Mouse (Mus musculus): ENCODE data around the gene Rbms3. TPM values are rescaled to one million over a fixed set of nuclear protein-coding genes. Genes with fewer than 3 reads are reported as not detected.

Gene Rbms3
- polyA plus RNA-seq, 1 experiment from 2014 or later: 41.2 TPM

DNA sequence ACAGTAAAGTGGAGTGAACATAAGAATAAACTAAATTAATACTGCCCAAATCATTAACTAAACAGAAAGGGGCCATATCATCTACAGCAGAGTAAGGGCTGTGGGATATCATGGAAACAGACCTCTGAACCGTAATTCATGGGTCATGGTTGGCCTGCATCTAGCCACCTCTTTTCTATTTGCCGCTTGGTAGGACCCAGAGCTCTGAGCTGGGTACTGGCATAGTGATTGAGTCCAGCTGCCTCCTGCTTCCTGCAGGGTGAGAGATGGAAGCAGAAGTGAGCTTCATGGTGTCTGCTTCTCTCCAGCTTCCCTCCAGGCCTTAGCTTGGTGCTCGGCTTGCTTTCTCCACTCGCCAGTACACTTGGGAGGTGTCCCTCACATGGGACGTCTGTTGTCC lies 71.2 kb downstream of the Rbms3 start:
- H3K27ac ChIP-seq (ENCODE audit: low read depth, low read length): no peak overlapping the region
- H3K4me3 ChIP-seq (ENCODE audit: low read depth, low read length): no peak overlapping the region
- WGBS (ENCODE audit: insufficient replicate concordance): 80% methylated on average over 5 of the region's 5 CpGs
- H3K9ac ChIP-seq (ENCODE audit: low read depth, low read length): no peak overlapping the region
- ATAC-seq (replicated peaks; ENCODE audit: insufficient number of reproducible peaks, low FRiP score, low TSS enrichment): no peak
- no peaks in the 10 kb centered on the region for H3K9me3 ChIP-seq (replicated peaks; ENCODE audit: control insufficient read depth, low read length)
- no peaks in the 10 kb centered on the region for H3K27me3 ChIP-seq (ENCODE audit: control insufficient read depth, insufficient read depth, low read length)
- no peaks in the 10 kb centered on the region for H3K36me3 ChIP-seq (ENCODE audit: control insufficient read depth, insufficient read depth, low read length)
- H3K4me2 ChIP-seq: no peak overlapping the region
- H3K4me1 ChIP-seq (ENCODE audit: control insufficient read depth, insufficient read depth, low read length): no peaks in the 10 kb centered on the region

GRCm38 (mm10) chr9:117554356-117554755 lies 75.4 kb downstream of the Rbms3 start:
- H3K9me3 ChIP-seq (replicated peaks; ENCODE audit: control insufficient read depth, low read length): no peaks in the 10 kb centered on the region
- no peak overlapping the region for H3K4me3 ChIP-seq (ENCODE audit: low read depth, low read length)
- no peak for ATAC-seq (replicated peaks; ENCODE audit: insufficient number of reproducible peaks, low FRiP score, low TSS enrichment)
- no peaks in the 10 kb centered on the region for H3K27me3 ChIP-seq (ENCODE audit: control insufficient read depth, insufficient read depth, low read length)
- H3K4me2 ChIP-seq: no peak overlapping the region
- H3K9ac ChIP-seq (ENCODE audit: low read depth, low read length): no peak overlapping the region
- H3K27ac ChIP-seq (ENCODE audit: low read depth, low read length): no peak overlapping the region
- no peaks in the 10 kb centered on the region for H3K36me3 ChIP-seq (ENCODE audit: control insufficient read depth, insufficient read depth, low read length)
- H3K4me1 ChIP-seq (ENCODE audit: control insufficient read depth, insufficient read depth, low read length): no peaks in the 10 kb centered on the region

GRCm38 (mm10) chr9:117529281-117529680 lies 100.4 kb downstream of the Rbms3 start:
- no peak overlapping the region for H3K4me2 ChIP-seq
- H3K9me3 ChIP-seq (replicated peaks; ENCODE audit: control insufficient read depth, low read length): no peaks in the 10 kb centered on the region
- no peak for ATAC-seq (replicated peaks; ENCODE audit: insufficient number of reproducible peaks, low FRiP score, low TSS enrichment)
- no peak overlapping the region for H3K9ac ChIP-seq (ENCODE audit: low read depth, low read length)
- 67% methylated on average over 2 of the region's 2 CpGs for WGBS (ENCODE audit: insufficient replicate concordance)
- H3K4me3 ChIP-seq (ENCODE audit: low read depth, low read length): no peak overlapping the region
- H3K27ac ChIP-seq (ENCODE audit: low read depth, low read length): no peak overlapping the region
- no peaks in the 10 kb centered on the region for H3K27me3 ChIP-seq (ENCODE audit: control insufficient read depth, insufficient read depth, low read length)
- no peaks in the 10 kb centered on the region for H3K4me1 ChIP-seq (ENCODE audit: control insufficient read depth, insufficient read depth, low read length)
- H3K36me3 ChIP-seq (ENCODE audit: control insufficient read depth, insufficient read depth, low read length): no peaks in the 10 kb centered on the region

DNA sequence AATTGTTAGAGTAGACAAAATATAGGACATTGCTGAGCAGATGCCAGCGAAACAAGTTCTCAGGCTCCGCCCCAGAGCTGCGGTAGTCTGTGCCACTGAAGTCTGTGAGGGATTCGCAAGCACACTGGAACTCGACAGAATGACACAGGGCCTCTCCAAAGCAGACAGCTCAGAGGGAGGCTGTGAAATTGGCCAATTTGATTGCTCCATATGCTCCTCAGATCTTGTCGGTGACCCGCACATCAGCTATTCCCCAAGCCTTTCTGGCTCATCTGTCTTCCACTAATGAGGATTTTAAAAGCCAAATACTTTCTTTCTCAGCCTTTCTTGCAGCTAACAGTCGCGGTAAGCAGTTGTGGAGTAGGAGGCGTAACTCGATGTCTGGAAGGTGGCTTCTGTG lies 120.8 kb downstream of the Rbms3 start:
- no peaks in the 10 kb centered on the region for H3K27me3 ChIP-seq (ENCODE audit: control insufficient read depth, insufficient read depth, low read length)
- H3K9me3 ChIP-seq (replicated peaks; ENCODE audit: control insufficient read depth, low read length): no peaks in the 10 kb centered on the region
- no peak for ATAC-seq (replicated peaks; ENCODE audit: insufficient number of reproducible peaks, low FRiP score, low TSS enrichment)
- no peaks in the 10 kb centered on the region for H3K4me1 ChIP-seq (ENCODE audit: control insufficient read depth, insufficient read depth, low read length)
- H3K9ac ChIP-seq (ENCODE audit: low read depth, low read length): no peak overlapping the region
- WGBS (ENCODE audit: insufficient replicate concordance): 82% methylated on average over 11 of the region's 11 CpGs
- no peaks in the 10 kb centered on the region for H3K36me3 ChIP-seq (ENCODE audit: control insufficient read depth, insufficient read depth, low read length)
- no peak overlapping the region for H3K4me2 ChIP-seq
- no peak overlapping the region for H3K27ac ChIP-seq (ENCODE audit: low read depth, low read length)
- no peak overlapping the region for H3K4me3 ChIP-seq (ENCODE audit: low read depth, low read length)

- no peaks in the 10 kb centered on the region for H3K27me3 ChIP-seq (ENCODE audit: control insufficient read depth, insufficient read depth, low read length)
- no peak for ATAC-seq (replicated peaks; ENCODE audit: insufficient number of reproducible peaks, low FRiP score, low TSS enrichment)
- H3K4me1 ChIP-seq (ENCODE audit: control insufficient read depth, insufficient read depth, low read length): no peaks in the 10 kb centered on the region
- no peaks in the 10 kb centered on the region for H3K36me3 ChIP-seq (ENCODE audit: control insufficient read depth, insufficient read depth, low read length)
- no peak overlapping the region for H3K4me2 ChIP-seq
- H3K27ac ChIP-seq (ENCODE audit: low read depth, low read length): no peak overlapping the region
- WGBS (ENCODE audit: insufficient replicate concordance): 71% methylated on average over 2 of the region's 2 CpGs
- no peak overlapping the region for H3K9ac ChIP-seq (ENCODE audit: low read depth, low read length)
- no peaks in the 10 kb centered on the region for H3K9me3 ChIP-seq (replicated peaks; ENCODE audit: control insufficient read depth, low read length)
- H3K4me3 ChIP-seq (ENCODE audit: low read depth, low read length): no peak overlapping the region
Measured at GRCm38 (mm10) chr9:117491866-117492265, 137.8 kb downstream of the Rbms3 start.

DNA sequence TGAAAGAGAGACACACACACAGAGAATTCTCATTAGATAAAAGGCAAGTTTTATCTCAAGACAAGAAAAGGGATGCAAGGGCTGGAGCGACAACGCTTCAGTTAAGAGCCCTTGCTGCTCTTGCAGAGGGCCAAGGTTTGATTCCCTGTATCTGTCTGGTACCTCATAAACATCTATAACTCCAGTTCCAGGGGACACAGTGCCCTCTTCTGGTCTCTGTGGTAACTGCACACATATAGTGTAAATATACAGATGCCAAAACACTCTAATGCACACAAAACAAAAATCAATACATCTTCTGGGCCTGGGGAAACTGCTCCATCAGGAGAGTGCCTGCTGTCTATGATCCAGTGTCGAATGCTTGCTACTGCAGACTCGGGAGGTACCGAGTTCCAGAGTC lies 145.3 kb downstream of the Rbms3 start:
- H3K27me3 ChIP-seq (ENCODE audit: control insufficient read depth, insufficient read depth, low read length): no peaks in the 10 kb centered on the region
- H3K4me1 ChIP-seq (ENCODE audit: control insufficient read depth, insufficient read depth, low read length): no peaks in the 10 kb centered on the region
- no peak overlapping the region for H3K27ac ChIP-seq (ENCODE audit: low read depth, low read length)
- 81% methylated on average over 5 of the region's 5 CpGs for WGBS (ENCODE audit: insufficient replicate concordance)
- H3K4me3 ChIP-seq (ENCODE audit: low read depth, low read length): no peak overlapping the region
- H3K9me3 ChIP-seq (replicated peaks; ENCODE audit: control insufficient read depth, low read length): no peaks in the 10 kb centered on the region
- ATAC-seq (replicated peaks; ENCODE audit: insufficient number of reproducible peaks, low FRiP score, low TSS enrichment): no peak
- no peak overlapping the region for H3K4me2 ChIP-seq
- H3K9ac ChIP-seq (ENCODE audit: low read depth, low read length): no peak overlapping the region
- no peaks in the 10 kb centered on the region for H3K36me3 ChIP-seq (ENCODE audit: control insufficient read depth, insufficient read depth, low read length)

- no peak overlapping the region for H3K4me3 ChIP-seq (ENCODE audit: low read depth, low read length)
- H3K27ac ChIP-seq (ENCODE audit: low read depth, low read length): no peak overlapping the region
- 84% methylated on average over 13 of the region's 13 CpGs for WGBS (ENCODE audit: insufficient replicate concordance)
- H3K27me3 ChIP-seq (ENCODE audit: control insufficient read depth, insufficient read depth, low read length): no peaks in the 10 kb centered on the region
- ATAC-seq (replicated peaks; ENCODE audit: insufficient number of reproducible peaks, low FRiP score, low TSS enrichment): no peak
- H3K9me3 ChIP-seq (replicated peaks; ENCODE audit: control insufficient read depth, low read length): no peaks in the 10 kb centered on the region
- no peak overlapping the region for H3K4me2 ChIP-seq
- no peaks in the 10 kb centered on the region for H3K36me3 ChIP-seq (ENCODE audit: control insufficient read depth, insufficient read depth, low read length)
- no peak overlapping the region for H3K9ac ChIP-seq (ENCODE audit: low read depth, low read length)
- H3K4me1 ChIP-seq (ENCODE audit: control insufficient read depth, insufficient read depth, low read length): no peaks in the 10 kb centered on the region
Measured at GRCm38 (mm10) chr9:117476753-117477152, 153.0 kb downstream of the Rbms3 start.

DNA sequence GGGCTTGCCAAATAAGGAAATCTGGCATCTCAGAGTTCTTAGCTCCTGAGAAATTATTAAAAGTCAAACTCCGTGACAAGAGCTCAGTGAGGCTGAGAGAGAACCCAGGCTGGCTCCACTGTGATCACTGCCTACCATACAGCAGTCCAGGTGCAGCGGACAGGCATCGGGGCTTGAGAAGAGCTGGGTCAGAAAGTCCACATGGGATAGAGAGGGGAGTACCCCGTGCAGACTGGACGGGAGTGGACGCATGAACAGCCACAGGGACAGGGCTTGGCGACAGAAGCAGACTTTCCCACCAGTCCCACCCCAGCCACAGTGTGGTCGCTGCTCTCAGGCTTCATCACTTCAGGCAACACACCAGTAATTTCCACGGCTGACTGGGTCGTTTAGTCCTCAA lies 176.9 kb downstream of the Rbms3 start:
- no peak overlapping the region for H3K4me3 ChIP-seq (ENCODE audit: low read depth, low read length)
- H3K4me1 ChIP-seq (ENCODE audit: control insufficient read depth, insufficient read depth, low read length): 0 out of 2 replicates have a peak, but pooled peaks cover 3% of the 10 kb centered on the region
- no peaks in the 10 kb centered on the region for H3K9me3 ChIP-seq (replicated peaks; ENCODE audit: control insufficient read depth, low read length)
- no peaks in the 10 kb centered on the region for H3K36me3 ChIP-seq (ENCODE audit: control insufficient read depth, insufficient read depth, low read length)
- no peaks in the 10 kb centered on the region for H3K27me3 ChIP-seq (ENCODE audit: control insufficient read depth, insufficient read depth, low read length)
- 76% methylated on average over 10 of the region's 10 CpGs for WGBS (ENCODE audit: insufficient replicate concordance)
- ATAC-seq (replicated peaks; ENCODE audit: insufficient number of reproducible peaks, low FRiP score, low TSS enrichment): no peak
- H3K27ac ChIP-seq (ENCODE audit: low read depth, low read length): no peak overlapping the region
- no peak overlapping the region for H3K4me2 ChIP-seq
- H3K9ac ChIP-seq (ENCODE audit: low read depth, low read length): no peak overlapping the region

- 55% methylated on average over 7 of the region's 7 CpGs for WGBS (ENCODE audit: insufficient replicate concordance)
- no peaks in the 10 kb centered on the region for H3K9me3 ChIP-seq (replicated peaks; ENCODE audit: control insufficient read depth, low read length)
- no peak overlapping the region for H3K9ac ChIP-seq (ENCODE audit: low read depth, low read length)
- no peak overlapping the region for H3K4me3 ChIP-seq (ENCODE audit: low read depth, low read length)
- no peak overlapping the region for H3K4me2 ChIP-seq
- H3K36me3 ChIP-seq (ENCODE audit: control insufficient read depth, insufficient read depth, low read length): no peaks in the 10 kb centered on the region
- no peak overlapping the region for H3K27ac ChIP-seq (ENCODE audit: low read depth, low read length)
- H3K4me1 ChIP-seq (ENCODE audit: control insufficient read depth, insufficient read depth, low read length): 0 out of 2 replicates have a peak, but pooled peaks cover 2% of the 10 kb centered on the region
- no peak for ATAC-seq (replicated peaks; ENCODE audit: insufficient number of reproducible peaks, low FRiP score, low TSS enrichment)
- H3K27me3 ChIP-seq (ENCODE audit: control insufficient read depth, insufficient read depth, low read length): no peaks in the 10 kb centered on the region
Measured at GRCm38 (mm10) chr9:117442611-117443010, 187.1 kb downstream of the Rbms3 start.

All from heart, embryonic 11.5 days (tissue).